Mouse (Mus musculus): ENCODE measurements at regions not wholly inside any gene's neighbourhood (a gene's known extent, or its start where the extent isn't known, plus 50 kb on each side); places are given as distances from the start of the nearest gene placed in this dataset.

GRCm38 (mm10) chr8:103378545-103378944 is 593.1 kb upstream of the Cdh11 start:
- Histone ChIP-seq H3K4me3 (ENCODE audit: insufficient read depth, low read length) (no peak overlapping the region), H3K4me1 (ENCODE audit: control insufficient read depth, insufficient read depth, low read length) (no peaks in the 10 kb centered on the region), H3K27ac (ENCODE audit: insufficient read depth, low read length) (no peak overlapping the region)
- no peak for TF ChIP-seq CTCF (IDR thresholded peaks at IDR 0.05; ENCODE audit: extremely low read depth, insufficient read depth, low read length)
- TF ChIP-seq POLR2A (IDR thresholded peaks at IDR 0.05; ENCODE audit: extremely low read depth, insufficient read depth, low read length) = no peak

DNA sequence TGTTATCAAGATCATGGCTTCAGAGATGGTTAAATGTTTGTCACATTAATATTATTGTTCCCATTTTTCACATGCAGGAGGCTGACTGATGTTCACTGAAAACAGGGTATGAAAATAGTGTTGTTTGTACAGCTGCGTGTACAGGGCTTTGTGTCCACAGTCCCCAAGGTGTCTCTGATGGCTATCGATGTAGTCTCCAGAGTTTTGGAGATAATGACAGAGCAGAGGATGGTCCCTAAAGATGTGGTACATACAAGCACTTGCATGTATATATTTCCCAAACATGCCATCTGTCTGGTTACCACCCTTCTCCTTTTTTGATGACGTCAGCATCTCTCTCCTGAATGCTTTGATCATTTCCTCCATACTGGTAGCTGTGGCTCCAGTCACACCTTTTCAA is 596.1 kb upstream of the Cdh11 start:
- Histone ChIP-seq H3K4me3 (ENCODE audit: insufficient read depth, low read length) (no peak overlapping the region), H3K4me1 (ENCODE audit: control insufficient read depth, insufficient read depth, low read length) (no peaks in the 10 kb centered on the region), H3K27ac (ENCODE audit: insufficient read depth, low read length) (no peak overlapping the region)
- no peak for TF ChIP-seq POLR2A (IDR thresholded peaks at IDR 0.05; ENCODE audit: extremely low read depth, insufficient read depth, low read length)
- TF ChIP-seq CTCF (IDR thresholded peaks at IDR 0.05; ENCODE audit: extremely low read depth, insufficient read depth, low read length) = no peak

DNA sequence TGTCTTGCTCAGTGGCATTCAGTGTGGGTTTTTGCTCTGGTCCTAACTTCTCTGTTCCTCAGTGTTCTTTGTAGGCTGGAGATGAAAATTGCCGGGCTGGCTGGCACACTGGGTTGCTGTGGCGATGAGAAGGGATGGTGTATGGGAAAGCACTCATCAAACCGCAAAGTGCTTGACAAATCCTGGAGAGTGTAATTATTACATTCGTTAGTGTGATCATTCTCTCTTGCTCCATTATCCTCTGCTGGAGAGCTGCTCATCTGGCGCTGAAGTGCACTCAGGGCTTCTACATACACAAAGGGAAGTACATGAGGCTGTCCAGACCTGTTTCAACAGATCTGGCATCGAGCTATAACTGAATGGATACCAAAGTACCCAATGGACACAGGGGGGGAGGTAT is 605.9 kb upstream of the Cdh11 start:
- TF ChIP-seq CTCF (IDR thresholded peaks at IDR 0.05; ENCODE audit: extremely low read depth, insufficient read depth, low read length) = no peak
- no peak for TF ChIP-seq POLR2A (IDR thresholded peaks at IDR 0.05; ENCODE audit: extremely low read depth, insufficient read depth, low read length)
- no peaks in the 10 kb centered on the region for H3K4me1 ChIP-seq (ENCODE audit: control insufficient read depth, insufficient read depth, low read length)
- no peak overlapping the region for H3K4me3 ChIP-seq (ENCODE audit: insufficient read depth, low read length)
- no peak overlapping the region for H3K27ac ChIP-seq (ENCODE audit: insufficient read depth, low read length)

- TF ChIP-seq CTCF (IDR thresholded peaks at IDR 0.05; ENCODE audit: extremely low read depth, insufficient read depth, low read length) = no peak
- TF ChIP-seq POLR2A (IDR thresholded peaks at IDR 0.05; ENCODE audit: extremely low read depth, insufficient read depth, low read length) = no peak
- H3K4me3 ChIP-seq (ENCODE audit: insufficient read depth, low read length) = no peak overlapping the region
- H3K27ac ChIP-seq (ENCODE audit: insufficient read depth, low read length) = no peak overlapping the region
- no peaks in the 10 kb centered on the region for H3K4me1 ChIP-seq (ENCODE audit: control insufficient read depth, insufficient read depth, low read length)
These were observed 609.9 kb upstream of the Cdh11 start for GRCm38 (mm10) chr8:103395316-103395715.

GRCm38 (mm10) chr8:103398179-103398578 is 612.7 kb upstream of the Cdh11 start:
- H3K4me3 ChIP-seq (ENCODE audit: insufficient read depth, low read length) = no peak overlapping the region
- no peak for TF ChIP-seq POLR2A (IDR thresholded peaks at IDR 0.05; ENCODE audit: extremely low read depth, insufficient read depth, low read length)
- no peak for TF ChIP-seq CTCF (IDR thresholded peaks at IDR 0.05; ENCODE audit: extremely low read depth, insufficient read depth, low read length)
- 0 out of 2 replicates have a peak overlapping the region, but pooled peaks have one; percentile 29 for H3K27ac ChIP-seq (ENCODE audit: insufficient read depth, low read length)

GRCm38 (mm10) chr8:103399466-103399865 is 614.0 kb upstream of the Cdh11 start:
- H3K4me1 ChIP-seq (ENCODE audit: control insufficient read depth, insufficient read depth, low read length) = no peaks in the 10 kb centered on the region
- no peak for TF ChIP-seq CTCF (IDR thresholded peaks at IDR 0.05; ENCODE audit: extremely low read depth, insufficient read depth, low read length)
- TF ChIP-seq POLR2A (IDR thresholded peaks at IDR 0.05; ENCODE audit: extremely low read depth, insufficient read depth, low read length) = no peak
- H3K27ac ChIP-seq (ENCODE audit: insufficient read depth, low read length) = no peak overlapping the region
- H3K4me3 ChIP-seq (ENCODE audit: insufficient read depth, low read length) = no peak overlapping the region

More at GRCm38 (mm10) chr8:103398179-103398578, 612.7 kb upstream of the Cdh11 start:
- H3K4me1 ChIP-seq (ENCODE audit: control insufficient read depth, insufficient read depth, low read length) = no peaks in the 10 kb centered on the region

GRCm38 (mm10) chr8:103400143-103400542 is 614.7 kb upstream of the Cdh11 start:
- Histone ChIP-seq H3K4me3 (ENCODE audit: insufficient read depth, low read length) (no peak overlapping the region), H3K27ac (ENCODE audit: insufficient read depth, low read length) (no peak overlapping the region), H3K4me1 (ENCODE audit: control insufficient read depth, insufficient read depth, low read length) (no peaks in the 10 kb centered on the region)
- no peak for TF ChIP-seq CTCF (IDR thresholded peaks at IDR 0.05; ENCODE audit: extremely low read depth, insufficient read depth, low read length)
- TF ChIP-seq POLR2A (IDR thresholded peaks at IDR 0.05; ENCODE audit: extremely low read depth, insufficient read depth, low read length) = no peak

DNA sequence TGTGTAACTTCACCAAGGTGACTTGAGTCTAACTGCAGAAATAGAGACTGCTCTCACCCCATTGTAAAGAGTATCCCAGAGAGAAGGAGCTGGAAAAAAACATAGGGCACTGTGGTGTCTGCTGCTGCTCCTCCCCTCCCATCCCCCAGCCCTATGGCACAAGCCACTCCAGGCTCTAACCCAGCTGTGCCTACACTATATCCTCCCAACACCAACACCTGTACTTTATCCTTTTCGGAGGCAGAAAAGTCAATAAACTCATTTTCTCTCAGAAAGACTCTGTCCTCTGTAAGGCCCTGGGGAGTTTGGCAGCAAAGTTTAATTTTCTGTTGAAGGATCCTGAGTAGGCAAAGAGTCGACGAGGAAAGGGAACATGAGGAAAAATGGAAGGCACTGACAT is 617.3 kb upstream of the Cdh11 start:
- H3K27ac ChIP-seq (ENCODE audit: insufficient read depth, low read length) = no peak overlapping the region
- TF ChIP-seq CTCF (IDR thresholded peaks at IDR 0.05; ENCODE audit: extremely low read depth, insufficient read depth, low read length) (no peak), POLR2A (IDR thresholded peaks at IDR 0.05; ENCODE audit: extremely low read depth, insufficient read depth, low read length) (no peak)
- no peaks in the 10 kb centered on the region for H3K4me1 ChIP-seq (ENCODE audit: control insufficient read depth, insufficient read depth, low read length)
- H3K4me3 ChIP-seq (ENCODE audit: insufficient read depth, low read length) = no peak overlapping the region

DNA sequence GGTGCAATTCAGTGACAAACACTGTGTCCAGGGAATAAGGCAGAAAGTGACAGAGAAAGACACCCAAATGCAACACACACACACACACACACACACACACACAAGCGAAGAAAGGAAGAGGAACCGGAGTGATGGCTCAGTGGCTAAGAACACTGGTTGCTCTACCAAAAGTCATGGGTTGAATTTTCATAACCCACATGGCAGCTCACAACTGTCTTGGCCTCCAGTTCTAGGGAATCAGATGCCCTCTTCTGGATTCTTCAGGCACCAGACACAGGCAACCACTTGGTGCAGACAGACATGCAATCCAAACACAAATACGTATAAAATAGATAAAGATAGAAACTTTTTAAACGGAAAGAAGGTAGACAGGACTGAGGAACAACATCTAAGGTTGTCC is 618.4 kb upstream of the Cdh11 start:
- Histone ChIP-seq H3K27ac (ENCODE audit: insufficient read depth, low read length) (no peak overlapping the region), H3K4me3 (ENCODE audit: insufficient read depth, low read length) (no peak overlapping the region), H3K4me1 (ENCODE audit: control insufficient read depth, insufficient read depth, low read length) (no peaks in the 10 kb centered on the region)
- TF ChIP-seq CTCF (IDR thresholded peaks at IDR 0.05; ENCODE audit: extremely low read depth, insufficient read depth, low read length) = no peak
- TF ChIP-seq POLR2A (IDR thresholded peaks at IDR 0.05; ENCODE audit: extremely low read depth, insufficient read depth, low read length) = no peak

DNA sequence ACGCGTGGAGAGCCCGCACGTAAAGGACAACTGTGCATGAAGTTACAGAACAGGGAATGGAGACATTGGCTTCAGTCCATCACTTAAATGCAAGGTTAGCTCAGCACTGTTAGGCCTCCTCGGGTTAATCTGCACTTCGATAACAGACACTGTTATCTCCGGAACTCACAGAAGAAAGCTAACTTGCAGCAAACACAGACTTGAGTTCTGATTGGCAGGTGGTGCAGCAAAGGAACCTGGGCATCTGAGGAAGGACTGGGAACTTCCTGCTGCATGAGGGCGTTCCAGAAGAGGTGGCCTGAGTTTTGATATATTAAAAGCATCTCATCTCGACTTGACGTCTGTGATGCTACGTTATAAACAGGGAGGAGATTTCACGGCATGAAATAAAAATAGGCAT is 620.3 kb upstream of the Cdh11 start:
- TF ChIP-seq CTCF (IDR thresholded peaks at IDR 0.05; ENCODE audit: extremely low read depth, insufficient read depth, low read length) = no peak
- TF ChIP-seq POLR2A (IDR thresholded peaks at IDR 0.05; ENCODE audit: extremely low read depth, insufficient read depth, low read length) = no peak
- no peaks in the 10 kb centered on the region for H3K4me1 ChIP-seq (ENCODE audit: control insufficient read depth, insufficient read depth, low read length)
- no peak overlapping the region for H3K27ac ChIP-seq (ENCODE audit: insufficient read depth, low read length)
- H3K4me3 ChIP-seq (ENCODE audit: insufficient read depth, low read length) = no peak overlapping the region
